Mouse (Mus musculus) CH12.LX (cell line): Measurements from ENCODE around the gene Gata2.

Source experiments
- BHLHE40 ChIP-seq: IDR thresholded peaks from 2 replicates; pipeline ENCODE4 v1.6.1; 2011; ENCODE audit warnings: mild to moderate bottlenecking, low read depth, low read length, improper control_type of control experiment
- MAFK ChIP-seq: IDR thresholded peaks from 2 replicates; pipeline ENCODE4 v1.6.1; 2011; ENCODE audit warnings: low read length, improper control_type of control experiment; ENCODE audit not compliant: insufficient replicate concordance
- POLR2A ChIP-seq: IDR thresholded peaks from 2 replicates; pipeline ENCODE4 v1.6.1; 2011; ENCODE audit warnings: low read depth, mild to moderate bottlenecking, improper control_type of control experiment, low read length
- RAD21 ChIP-seq: IDR thresholded peaks from 2 replicates; pipeline ENCODE4 v1.6.1; 2011; ENCODE audit warnings: low read depth, mild to moderate bottlenecking, low read length, improper control_type of control experiment, moderate library complexity

DNA sequence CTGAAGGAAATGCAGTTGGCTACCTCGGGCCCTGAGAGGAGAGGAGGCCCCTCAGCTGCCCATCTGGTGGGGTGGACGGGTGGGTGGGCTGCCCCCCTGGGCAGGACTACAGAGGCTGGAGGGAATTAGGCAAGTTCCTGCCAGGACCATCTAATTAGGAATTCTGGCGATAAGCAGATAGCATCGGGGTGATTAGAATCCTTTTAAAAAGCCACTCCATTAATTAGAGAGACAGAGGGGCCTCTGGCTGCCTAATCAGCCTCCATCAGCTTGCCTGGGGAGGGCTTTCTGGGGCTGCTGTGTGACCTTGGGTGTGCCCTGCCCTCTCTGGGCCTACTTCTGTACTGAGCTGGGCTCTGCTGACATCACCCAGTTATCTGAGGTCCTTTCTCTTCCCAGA, 25.4 kb downstream of the Gata2 start:
- TF ChIP-seq POLR2A (no peak), RAD21 (no peak), MAFK (no peak), BHLHE40 (no peak)
